Mouse (Mus musculus): ENCODE results near the gene Arel1.

DNA sequence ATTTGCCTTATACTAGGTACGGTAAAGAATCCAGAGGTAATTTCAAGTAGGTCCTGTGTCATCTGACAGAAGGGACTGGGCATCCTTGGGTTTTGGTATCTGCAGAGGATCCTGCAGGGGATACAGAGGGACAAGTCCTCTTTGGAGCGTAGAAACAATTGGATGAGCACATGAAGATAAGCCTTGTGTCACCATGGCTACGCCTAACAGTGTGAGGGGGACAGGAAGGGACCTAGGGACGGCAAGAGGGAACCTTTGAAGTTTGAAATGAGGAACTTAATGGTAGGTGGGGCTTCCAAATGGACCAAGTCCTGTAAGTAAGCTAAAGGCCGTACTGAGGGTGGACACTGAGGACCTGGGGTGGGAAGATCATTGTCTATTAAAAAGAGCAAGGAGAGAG lies 73.4 kb downstream of the Arel1 start:
- TF ChIP-seq CTCF (IDR thresholded peaks at IDR 0.05; ENCODE audit: control insufficient read depth, insufficient read depth, low read length) (no peak), POLR2A (IDR thresholded peaks at IDR 0.05; ENCODE audit: borderline replicate concordance, control insufficient read depth, low read depth, low read length) (no peak)

Data from bone marrow, adult 2 months (tissue).